Mouse (Mus musculus): ENCODE measurements around the gene Lig1. TPM values are rescaled to one million over a fixed set of nuclear protein-coding genes. Genes with fewer than 3 reads are reported as not detected.
"Not testable (repeated sequence)": the region's sequence is repeated elsewhere in the genome, so short reads cannot be mapped to it uniquely, and the experiment has no call there.

The Lig1 gene
- 134 and 137 TPM in 2 replicates for polyA plus RNA-seq (2016; fragmentation: Nextera tagmentation; extraction: Ambion mirVana)

GRCm38 (mm10) chr7:13277081-13277480 lies at the start of gene Lig1:
Gene Lig1, plus strand, starts transcription at chr7:13277283.
- ATAC-seq (ENCODE audit: insufficient number of reproducible peaks, insufficient read depth, low FRiP score, low TSS enrichment, low read depth): no peak
- Histone ChIP-seq H3K4me1 (replicated peaks) (no peaks in the 10 kb centered on the region), H3K27me3 (no peaks in the 10 kb centered on the region), H3K36me3 (peaks cover 66% of the 10 kb centered on the region), H3K4me2 (peak within 1 kb of the TSS; percentile 60), H3K27ac (peak within 1 kb of the TSS; percentile 87; the same call in 1 of the 2 replicates), H3K4me3 (replicated peaks) (peak within 1 kb of the TSS; percentile 60), H3K9me3 (peaks cover 8% of the 10 kb centered on the region; the same call in 1 of the 2 replicates), H3K9ac (replicated peaks) (peak within 1 kb of the TSS; percentile 65)
- 97% methylated on average over 16 of the region's 16 CpGs for WGBS

- Histone ChIP-seq H3K4me1 (replicated peaks) (no peaks in the 10 kb centered on the region), H3K9me3 (no peaks in the 10 kb centered on the region), H3K9ac (replicated peaks) (no peak overlapping the region), H3K4me3 (replicated peaks) (no peak overlapping the region), H3K27ac (no peak overlapping the region), H3K4me2 (peak overlapping the region; percentile 15), H3K36me3 (0 out of 2 replicates have a peak, but pooled peaks cover 3% of the 10 kb centered on the region), H3K27me3 (0 out of 2 replicates have a peak, but pooled peaks cover 5% of the 10 kb centered on the region)
- WGBS: 51% methylated on average over 50 of the region's 50 CpGs
- 0 out of 2 replicates have a peak, but pooled peaks have one; percentile 31 for ATAC-seq (ENCODE audit: insufficient number of reproducible peaks, insufficient read depth, low FRiP score, low TSS enrichment, low read depth)
Measured at GRCm38 (mm10) chr7:13260746-13261700, 16.1 kb upstream of the Lig1 start.

GRCm38 (mm10) chr7:13263851-13264250 lies 13.2 kb upstream of the Lig1 start:
- Histone ChIP-seq H3K4me1 (replicated peaks) (no peaks in the 10 kb centered on the region), H3K4me3 (replicated peaks) (no peak overlapping the region), H3K27ac (no peak overlapping the region), H3K4me2 (no peak overlapping the region), H3K36me3 (0 out of 2 replicates have a peak, but pooled peaks cover 3% of the 10 kb centered on the region), H3K27me3 (0 out of 2 replicates have a peak, but pooled peaks cover 5% of the 10 kb centered on the region), H3K9me3 (no peaks in the 10 kb centered on the region), H3K9ac (replicated peaks) (no peak overlapping the region)
- WGBS: 82% methylated on average over 5 of the region's 5 CpGs
- ATAC-seq (ENCODE audit: insufficient number of reproducible peaks, insufficient read depth, low FRiP score, low TSS enrichment, low read depth): no peak

- H3K9ac ChIP-seq (replicated peaks): no peak overlapping the region
- 71% methylated on average over 2 of the region's 2 CpGs for WGBS
- no peaks in the 10 kb centered on the region for H3K4me1 ChIP-seq (replicated peaks)
- H3K36me3 ChIP-seq: peaks cover 7% of the 10 kb centered on the region; the same call in 1 of the 2 replicates
- no peak for ATAC-seq (ENCODE audit: insufficient number of reproducible peaks, insufficient read depth, low FRiP score, low TSS enrichment, low read depth)
- no peak overlapping the region for H3K4me2 ChIP-seq
- H3K27me3 ChIP-seq: 0 out of 2 replicates have a peak, but pooled peaks cover 5% of the 10 kb centered on the region
- no peak overlapping the region for H3K27ac ChIP-seq
- no peak overlapping the region for H3K4me3 ChIP-seq (replicated peaks)
- no peaks in the 10 kb centered on the region for H3K9me3 ChIP-seq
Measured at GRCm38 (mm10) chr7:13264396-13264795, 12.7 kb upstream of the Lig1 start.

- no peak overlapping the region for H3K9ac ChIP-seq (replicated peaks)
- H3K27me3 ChIP-seq: no peaks in the 10 kb centered on the region
- no peak for ATAC-seq (ENCODE audit: insufficient number of reproducible peaks, insufficient read depth, low FRiP score, low TSS enrichment, low read depth)
- H3K27ac ChIP-seq: no peak overlapping the region
- no peak overlapping the region for H3K4me3 ChIP-seq (replicated peaks)
- H3K4me1 ChIP-seq (replicated peaks): no peaks in the 10 kb centered on the region
- WGBS: 91% methylated on average over 4 of the region's 4 CpGs
- no peaks in the 10 kb centered on the region for H3K9me3 ChIP-seq
- H3K36me3 ChIP-seq: peaks cover 14% of the 10 kb centered on the region
- no peak overlapping the region for H3K4me2 ChIP-seq
Measured at GRCm38 (mm10) chr7:13268749-13269260, 8.3 kb upstream of the Lig1 start.

GRCm38 (mm10) chr7:13269394-13269793 lies 7.7 kb upstream of the Lig1 start:
- Histone ChIP-seq H3K9me3 (no peaks in the 10 kb centered on the region), H3K36me3 (peaks cover 20% of the 10 kb centered on the region), H3K27me3 (no peaks in the 10 kb centered on the region), H3K9ac (replicated peaks) (no peak overlapping the region), H3K4me3 (replicated peaks) (no peak overlapping the region), H3K27ac (no peak overlapping the region), H3K4me2 (no peak overlapping the region), H3K4me1 (replicated peaks) (no peaks in the 10 kb centered on the region)
- no peak for ATAC-seq (ENCODE audit: insufficient number of reproducible peaks, insufficient read depth, low FRiP score, low TSS enrichment, low read depth)
- WGBS: 81% methylated on average over 11 of the region's 11 CpGs

GRCm38 (mm10) chr7:13271704-13272103 lies 5.4 kb upstream of the Lig1 start:
- Histone ChIP-seq H3K27ac (no peak overlapping the region), H3K4me2 (no peak overlapping the region), H3K4me1 (replicated peaks) (no peaks in the 10 kb centered on the region), H3K4me3 (replicated peaks) (no peak overlapping the region), H3K27me3 (no peaks in the 10 kb centered on the region), H3K9ac (replicated peaks) (no peak overlapping the region), H3K9me3 (peaks cover 2% of the 10 kb centered on the region; the same call in 1 of the 2 replicates), H3K36me3 (peaks cover 43% of the 10 kb centered on the region)
- 89% methylated on average over 1 of the region's 1 CpGs for WGBS
- no peak for ATAC-seq (ENCODE audit: insufficient number of reproducible peaks, insufficient read depth, low FRiP score, low TSS enrichment, low read depth)

GRCm38 (mm10) chr7:13277833-13278232 lies 750 bp downstream of the Lig1 start:
- H3K27ac ChIP-seq: no peak overlapping the region
- H3K9ac ChIP-seq (replicated peaks): peak overlapping the region; percentile 65
- no peaks in the 10 kb centered on the region for H3K27me3 ChIP-seq
- WGBS: 45% methylated on average over 2 of the region's 2 CpGs
- H3K36me3 ChIP-seq: peaks cover 71% of the 10 kb centered on the region
- no peak for ATAC-seq (ENCODE audit: insufficient number of reproducible peaks, insufficient read depth, low FRiP score, low TSS enrichment, low read depth)
- H3K4me2 ChIP-seq: peak overlapping the region; percentile 60
- H3K4me3 ChIP-seq (replicated peaks): peak overlapping the region; percentile 60
- no peaks in the 10 kb centered on the region for H3K4me1 ChIP-seq (replicated peaks)
- H3K9me3 ChIP-seq: peaks cover 8% of the 10 kb centered on the region; the same call in 1 of the 2 replicates

- peak; percentile 99 for ATAC-seq (ENCODE audit: insufficient number of reproducible peaks, insufficient read depth, low FRiP score, low TSS enrichment, low read depth)
- Histone ChIP-seq H3K27ac (peak within 1 kb of the TSS; percentile 87), H3K9ac (replicated peaks) (peak within 1 kb of the TSS; percentile 65), H3K27me3 (no peaks in the 10 kb centered on the region), H3K9me3 (peaks cover 8% of the 10 kb centered on the region; the same call in 1 of the 2 replicates), H3K4me2 (peak within 1 kb of the TSS; percentile 60), H3K4me3 (replicated peaks) (peak within 1 kb of the TSS; percentile 60), H3K36me3 (peaks cover 70% of the 10 kb centered on the region), H3K4me1 (replicated peaks) (no peaks in the 10 kb centered on the region)
- under 1% methylated on average over 39 of the region's 39 CpGs for WGBS
Measured at GRCm38 (mm10) chr7:13278308-13278891, 1.3 kb downstream of the Lig1 start, which contains the start of gene Zswim9. Gene Zswim9, minus strand, starts transcription at chr7:13278721.

- Histone ChIP-seq H3K4me3 (replicated peaks) (peak overlapping the region; percentile 60), H3K36me3 (peaks cover 69% of the 10 kb centered on the region), H3K9ac (replicated peaks) (peak overlapping the region; percentile 65; the same call in 1 of the 2 replicates), H3K4me2 (peak overlapping the region; percentile 60)
- not testable (repeated sequence) for H3K27ac ChIP-seq; H3K27me3 ChIP-seq; H3K4me1 ChIP-seq (replicated peaks); H3K9me3 ChIP-seq
- WGBS: under 1% methylated on average over 20 of the region's 29 CpGs
- ATAC-seq (ENCODE audit: insufficient number of reproducible peaks, insufficient read depth, low FRiP score, low TSS enrichment, low read depth): peak; percentile 55
Measured at GRCm38 (mm10) chr7:13278957-13279356, 1.9 kb downstream of the Lig1 start.

GRCm38 (mm10) chr7:13288621-13289020 lies 11.5 kb downstream of the Lig1 start:
- Histone ChIP-seq H3K36me3 (peaks cover 97% of the 10 kb centered on the region), H3K27me3 (no peaks in the 10 kb centered on the region), H3K9ac (replicated peaks) (no peak overlapping the region), H3K9me3 (no peaks in the 10 kb centered on the region), H3K4me2 (no peak overlapping the region), H3K4me1 (replicated peaks) (no peaks in the 10 kb centered on the region), H3K27ac (no peak overlapping the region), H3K4me3 (replicated peaks) (no peak overlapping the region)
- ATAC-seq (ENCODE audit: insufficient number of reproducible peaks, insufficient read depth, low FRiP score, low TSS enrichment, low read depth): no peak
- WGBS: 50% methylated on average over 5 of the region's 5 CpGs
